Mouse (Mus musculus): ENCODE data around the gene Abhd16b.

GRCm38 (mm10) chr2:181461536-181462100, 31.4 kb upstream of the Abhd16b start:
- TF ChIP-seq POLR2A (IDR thresholded peaks at IDR 0.05; ENCODE audit: borderline replicate concordance, insufficient read depth, low read length) (no peak), CTCF (IDR thresholded peaks at IDR 0.05; ENCODE audit: borderline replicate concordance, insufficient read depth, low read depth, low read length) (no peak)
